Mouse (Mus musculus) MEL (cell line): Measurements from ENCODE around the gene Dtl. TPM values are rescaled to one million over a fixed set of nuclear protein-coding genes. Genes with fewer than 3 reads are reported as not detected.

Experiments used
- DNase-seq: peaks from one replicate; pipeline ENCODE4 v3.0.0; 2011; ENCODE audit warnings: low read depth, low spot score
- H3K27ac ChIP-seq: 2 replicates; pipeline ENCODE4 v1.5.1; 2012; ENCODE audit warnings: low read depth, mild to moderate bottlenecking, control low read depth, low read length, moderate library complexity; ENCODE audit not compliant: control insufficient read depth
- H3K27me3 ChIP-seq, 2 experiments: fragments of 150-350 bp in 1 of 2; sonication (generic) in 1 of 2; 2 replicates each; pipeline ENCODE4 v1.6.1; 2012; ENCODE audit warnings: low read length in 2 of 2, mild to moderate bottlenecking in 2 of 2, improper control_type of control experiment in 1 of 2, moderate library complexity in 1 of 2; ENCODE audit not compliant: insufficient read depth in 2 of 2, control insufficient read depth in 1 of 2
- H3K36me3 ChIP-seq, 2 experiments: 2 replicates each; pipeline ENCODE4 v1.6.1; 2012 to 2014; ENCODE audit warnings: low read length in 2 of 2, improper control_type of control experiment in 1 of 2, inconsistent platforms in 1 of 2, mild to moderate bottlenecking in 1 of 2; ENCODE audit not compliant: insufficient read depth in 2 of 2, control insufficient read depth in 1 of 2
- H3K4me1 ChIP-seq, 2 experiments: fragments of 150-350 bp in 1 of 2; sonication (generic) in 1 of 2; 2 replicates each; pipeline ENCODE4 v1.6.1; 2012; ENCODE audit warnings: low read length in 2 of 2, improper control_type of control experiment in 1 of 2, mild to moderate bottlenecking in 1 of 2; ENCODE audit not compliant: insufficient read depth in 2 of 2, control insufficient read depth in 1 of 2
- H3K4me3 ChIP-seq, 2 experiments: fragments of 150-350 bp in 1 of 2; sonication (generic) in 1 of 2; 2 replicates each; pipeline ENCODE4 v1.5.1; 2012; ENCODE audit warnings: low read depth in 2 of 2, low read length in 2 of 2, mild to moderate bottlenecking in 2 of 2, moderate library complexity in 2 of 2, control low read depth in 1 of 2, improper control_type of control experiment in 1 of 2; ENCODE audit not compliant: control insufficient read depth in 1 of 2, insufficient read depth in 1 of 2
- H3K79me2 ChIP-seq: 2 replicates; pipeline ENCODE4 v1.6.1; 2012; ENCODE audit warnings: mild to moderate bottlenecking, low read length, moderate library complexity; ENCODE audit not compliant: control insufficient read depth, poor library complexity, insufficient read depth
- H3K9ac ChIP-seq: 2 replicates; pipeline ENCODE4 v1.6.1; 2012; ENCODE audit warnings: low read depth, mild to moderate bottlenecking, control low read depth, low read length, moderate library complexity; ENCODE audit not compliant: control insufficient read depth, poor library complexity, severe bottlenecking
- H3K9me3 ChIP-seq: fragments of 150-350 bp; sonication (generic); replicated peaks from 2 replicates; pipeline ENCODE4 v1.6.1; 2012; ENCODE audit warnings: mild to moderate bottlenecking, low read length, improper control_type of control experiment, moderate library complexity; ENCODE audit not compliant: insufficient read depth
- BHLHE40 ChIP-seq: IDR thresholded peaks from 2 replicates; pipeline ENCODE4 v1.6.1; 2012; ENCODE audit warnings: low read depth, mild to moderate bottlenecking, inconsistent platforms, low read length, improper control_type of control experiment, borderline replicate concordance
- CHD2 ChIP-seq: IDR thresholded peaks from 2 replicates; pipeline ENCODE4 v1.6.1; 2011; ENCODE audit warnings: low read length, improper control_type of control experiment
- CTCF ChIP-seq, 3 experiments: IDR thresholded peaks in 2 of 3; conservative IDR thresholded peaks in 1 of 3; 2 replicates each; pipeline ENCODE4 v1.5.1; 2011 to 2012; ENCODE audit warnings: low read length in 3 of 3, low read depth in 2 of 3, mild to moderate bottlenecking in 2 of 3, improper control_type of control experiment in 1 of 3, inconsistent platforms in 1 of 3, mixed read lengths in 1 of 3, moderate library complexity in 1 of 3; ENCODE audit not compliant: control insufficient read depth in 1 of 3, insufficient read depth in 1 of 3, poor library complexity in 1 of 3, severe bottlenecking in 1 of 3
- EP300 ChIP-seq, 2 experiments: IDR thresholded peaks; 2 replicates each; pipeline ENCODE4 v1.6.1; 2011; ENCODE audit warnings: improper control_type of control experiment in 2 of 2, low read length in 2 of 2, low read depth in 1 of 2, mild to moderate bottlenecking in 1 of 2
- GABPA ChIP-seq: IDR thresholded peaks from 2 replicates; pipeline ENCODE4 v1.6.1; 2012; ENCODE audit warnings: low read depth, mild to moderate bottlenecking, inconsistent platforms, low read length, improper control_type of control experiment, moderate library complexity
- GATA1 ChIP-seq: IDR thresholded peaks from 2 replicates; pipeline ENCODE4 v1.6.1; 2011; ENCODE audit warnings: low read depth, low read length, improper control_type of control experiment
- JUND ChIP-seq: IDR thresholded peaks from 2 replicates; pipeline ENCODE4 v1.6.1; 2011; ENCODE audit warnings: low read depth, mild to moderate bottlenecking, improper control_type of control experiment, low read length
- MAFK ChIP-seq: IDR thresholded peaks from 2 replicates; pipeline ENCODE4 v1.6.1; 2011; ENCODE audit warnings: low read depth, mild to moderate bottlenecking, low read length, improper control_type of control experiment, borderline replicate concordance
- MYB ChIP-seq: IDR thresholded peaks from 2 replicates; pipeline ENCODE4 v1.6.1; 2011; ENCODE audit warnings: mild to moderate bottlenecking, low read depth, low read length, improper control_type of control experiment
- MYC ChIP-seq: IDR thresholded peaks from 2 replicates; pipeline ENCODE4 v1.6.1; 2011; ENCODE audit warnings: low read depth, mild to moderate bottlenecking, low read length, improper control_type of control experiment, moderate library complexity
- NELFE ChIP-seq: IDR thresholded peaks from 2 replicates; pipeline ENCODE4 v1.6.1; 2011; ENCODE audit warnings: low read depth, low read length, improper control_type of control experiment
- POLR2AphosphoS2 ChIP-seq: IDR thresholded peaks from 2 replicates; pipeline ENCODE4 v1.6.1; 2011; ENCODE audit warnings: low read length, improper control_type of control experiment
- POLR2AphosphoS5 ChIP-seq: IDR thresholded peaks from 2 replicates; pipeline ENCODE4 v1.6.1; 2012; ENCODE audit warnings: low read depth, borderline replicate concordance, mild to moderate bottlenecking, inconsistent platforms, low read length, moderate library complexity, mixed read lengths
- RCOR1 ChIP-seq: IDR thresholded peaks from 2 replicates; pipeline ENCODE4 v1.6.1; 2012; ENCODE audit warnings: low read depth, mild to moderate bottlenecking, inconsistent platforms, low read length, improper control_type of control experiment
- SIN3A ChIP-seq: IDR thresholded peaks from 2 replicates; pipeline ENCODE4 v1.6.1; 2012; ENCODE audit warnings: low read length, improper control_type of control experiment, inconsistent platforms
- SMC3 ChIP-seq: IDR thresholded peaks from 2 replicates; pipeline ENCODE4 v1.6.1; 2011; ENCODE audit warnings: low read depth, low read length, improper control_type of control experiment
- TAL1 ChIP-seq: IDR thresholded peaks from 2 replicates; pipeline ENCODE4 v1.6.1; 2012; ENCODE audit warnings: mild to moderate bottlenecking, inconsistent platforms, low read length, moderate library complexity, mixed read lengths
- TBP ChIP-seq: IDR thresholded peaks from 2 replicates; pipeline ENCODE4 v1.8.0; 2011; ENCODE audit warnings: low read depth, low read length, improper control_type of control experiment
- UBTF ChIP-seq: IDR thresholded peaks from 2 replicates; pipeline ENCODE4 v1.6.1; 2012; ENCODE audit warnings: low read depth, mild to moderate bottlenecking, inconsistent platforms, low read length, improper control_type of control experiment, moderate library complexity, borderline replicate concordance; ENCODE audit not compliant: insufficient read depth
- USF1 ChIP-seq: IDR thresholded peaks from 2 replicates; pipeline ENCODE4 v1.6.1; 2014; ENCODE audit warnings: low read depth, mild to moderate bottlenecking, inconsistent platforms, low read length, improper control_type of control experiment, moderate library complexity
- polyA plus RNA-seq, 2 experiments: library from polyadenylated mRNA; stranded (reverse) in 1 of 2; unstranded in 1 of 2; fragments of >175 nt in 1 of 2; fragments of >200 nt in 1 of 2; gene quantifications; 2 replicates each; pipeline versions ENCODE4 v1.2.1 to v1.2.4; 2012; ENCODE audit warnings: low replicate concordance in 2 of 2, low read depth in 1 of 2; ENCODE audit not compliant: insufficient read length in 2 of 2, insufficient read depth in 1 of 2, missing spikeins in 1 of 2
- total RNA-seq: library from RNA; depleted of rRNA; stranded (reverse); fragments of 300-350 nt; gene quantifications from 2 replicates; pipeline ENCODE4 v1.2.3, GENCODE M21; 2012

Gene Dtl
- total and polyA plus RNA-seq, 3 experiments = 42.3 to 64.6 (median 53.5) TPM

DNA sequence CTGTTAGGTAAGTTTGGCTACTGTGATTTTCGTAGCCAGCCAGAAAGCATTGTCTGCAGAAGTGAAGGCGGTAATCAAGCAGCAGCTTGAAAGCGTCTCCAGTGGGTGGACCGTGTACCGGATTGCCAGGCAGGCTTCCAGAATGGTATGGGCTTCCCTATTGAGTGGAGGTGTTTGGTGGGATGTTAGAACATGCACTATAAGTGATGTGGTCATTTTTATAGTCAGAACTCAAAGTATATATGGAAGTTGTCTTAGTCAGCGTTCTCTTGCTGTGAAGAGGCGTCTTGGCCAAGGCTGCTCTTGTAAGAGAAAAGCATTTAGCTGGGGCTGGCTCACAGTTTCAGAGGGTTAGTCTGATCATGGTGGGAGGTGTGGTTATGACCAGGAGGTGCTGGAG is 35.0 kb upstream of the Dtl start:
- H3K9me3 ChIP-seq = no peaks in the 10 kb centered on the region
- no peak overlapping the region for H3K27ac ChIP-seq
- H3K27me3 ChIP-seq = no peaks in the 10 kb centered on the region
- DNase-seq = no peak
- TF ChIP-seq BHLHE40 = no peak
- TF ChIP-seq TAL1 = no peak
- TF ChIP-seq USF1 = no peak
- TF ChIP-seq EP300 (IDR thresholded peaks at IDR 0.05; ENCODE audit: low read depth in 1 of 2, low read length in 2 of 2) = no peak
- TF ChIP-seq SMC3 = no peak
- no peak for TF ChIP-seq RCOR1
- TF ChIP-seq GABPA = no peak
- TF ChIP-seq POLR2AphosphoS5 = no peak
- TF ChIP-seq MAFK = no peak
- TF ChIP-seq JUND = no peak
- TF ChIP-seq SIN3A = no peak
- TF ChIP-seq POLR2AphosphoS2 = no peak
- H3K4me1 ChIP-seq = no peaks in the 10 kb centered on the region
- no peaks in the 10 kb centered on the region for H3K79me2 ChIP-seq
- H3K9ac ChIP-seq = no peak overlapping the region
- peaks cover 0 to 41% of the 10 kb centered on the region in 2 experiments; a peak in 2 of 4 replicates for H3K36me3 ChIP-seq
- no peak overlapping the region for H3K4me3 ChIP-seq

DNA sequence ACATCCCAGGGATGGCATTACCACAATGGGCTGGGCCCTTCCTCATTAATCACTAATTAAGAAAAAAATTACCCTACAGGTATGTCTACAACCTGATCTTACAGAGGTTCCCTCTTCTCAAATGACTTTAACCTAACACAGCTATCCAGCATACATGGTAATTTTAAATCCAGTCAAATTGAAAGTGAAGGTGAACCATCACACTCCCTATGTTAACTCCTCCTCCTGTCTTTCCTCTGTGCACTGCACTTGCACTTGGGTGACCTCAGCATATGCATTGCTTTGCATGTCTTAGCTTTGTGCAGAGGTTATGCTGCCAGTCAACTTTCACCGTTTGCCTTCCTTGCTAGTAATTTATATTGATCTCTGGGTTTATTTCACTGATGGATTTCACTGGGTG is 34.2 kb upstream of the Dtl start:
- DNase-seq = no peak
- Histone ChIP-seq H3K79me2 (no peaks in the 10 kb centered on the region), H3K4me1 (no peaks in the 10 kb centered on the region), H3K27ac (no peak overlapping the region), H3K36me3 (peaks cover 0 to 36% of the 10 kb centered on the region in 2 experiments; a peak in 2 of 4 replicates), H3K9me3 (no peaks in the 10 kb centered on the region), H3K4me3 (no peak overlapping the region), H3K9ac (no peak overlapping the region), H3K27me3 (no peaks in the 10 kb centered on the region)
- TF ChIP-seq GATA1 (no peak), UBTF (no peak), MYB (no peak), EP300 (IDR thresholded peaks at IDR 0.05; ENCODE audit: low read depth in 1 of 2, low read length in 2 of 2) (no peak), NELFE (no peak), MYC (no peak), SIN3A (no peak), JUND (no peak), CHD2 (no peak), TBP (no peak), CTCF (IDR thresholded peaks at IDR 0.05 in 2 of 3, conservative IDR thresholded peaks at IDR 0.05 in 1 of 3; ENCODE audit: control insufficient read depth in 1 of 3, insufficient read depth in 1 of 3, low read depth in 2 of 3, low read length in 3 of 3, poor library complexity in 1 of 3, severe bottlenecking in 1 of 3) (no peak)
